Mouse (Mus musculus) heart, postnatal 0 days (tissue): ENCODE data around the gene Scn5a. TPM values are rescaled to one million over a fixed set of nuclear protein-coding genes. Genes with fewer than 3 reads are reported as not detected.

Experiments
- ATAC-seq: fragments of 200-750 bp; cut with Nextera tagmentation; 2 replicates; pipeline ENCODE4 v1.8.0; 2017; ENCODE audit warnings: low read depth, moderate number of reproducible peaks, moderate library complexity; ENCODE audit not compliant: insufficient read depth
- DNase-seq: peaks from one replicate; pipeline ENCODE4 v3.0.0-alpha.2; 2016; ENCODE audit warnings: low spot score
- H3K27ac ChIP-seq: fragments of 300-500 bp; sonication (generic); 2 replicates; pipeline ENCODE4 v1.5.1; 2014; ENCODE audit warnings: low read depth, mild to moderate bottlenecking
- H3K27me3 ChIP-seq: fragments of 300-500 bp; sonication (generic); 2 replicates; pipeline ENCODE4 v1.6.1; 2014; ENCODE audit warnings: low read length, mixed read lengths; ENCODE audit not compliant: control insufficient read depth, insufficient read depth
- H3K36me3 ChIP-seq: fragments of 300-500 bp; sonication (generic); replicated peaks from 2 replicates; pipeline ENCODE4 v1.6.1; 2014; ENCODE audit warnings: low read length, mixed read lengths; ENCODE audit not compliant: control insufficient read depth, insufficient read depth
- H3K4me1 ChIP-seq: fragments of 300-500 bp; sonication (generic); 2 replicates; pipeline ENCODE4 v1.6.1; 2014; ENCODE audit warnings: antibody characterized with exemption; ENCODE audit not compliant: control insufficient read depth, insufficient read depth
- H3K4me2 ChIP-seq: fragments of 300-500 bp; sonication (generic); 2 replicates; pipeline ENCODE4 v1.6.1; 2014; ENCODE audit warnings: low read depth, mild to moderate bottlenecking, low read length, moderate library complexity
- H3K4me3 ChIP-seq: fragments of 300-500 bp; sonication (generic); 2 replicates; pipeline ENCODE4 v1.5.1; 2014; ENCODE audit warnings: low read depth, low read length
- H3K9ac ChIP-seq: fragments of 300-500 bp; sonication (generic); replicated peaks from 2 replicates; pipeline ENCODE4 v1.6.1; 2014; ENCODE audit warnings: low read depth, low read length, mixed read lengths
- H3K9me3 ChIP-seq: fragments of 300-500 bp; sonication (generic); replicated peaks from 2 replicates; pipeline ENCODE4 v1.6.1; 2016; ENCODE audit warnings: low read length; ENCODE audit not compliant: control insufficient read depth
- CTCF ChIP-seq: IDR thresholded peaks from 2 replicates; pipeline ENCODE4 v1.5.1; 2016; ENCODE audit warnings: antibody characterized with exemption, control low read depth, low read depth
- EP300 ChIP-seq: IDR thresholded peaks from 2 replicates; pipeline ENCODE4 v1.6.1; 2016; ENCODE audit warnings: antibody characterized with exemption, low read depth
- WGBS: fragments of 180-500 bp; shearing (Covaris S2); extraction: QIAGEN DNeasy Blood & Tissue Kit; methylation state at CpG from one replicate; pipeline ENCODE4 v1.1.7; 2014; 5-methylcytosine and 5-hydroxymethylcytosine counted together
- polyA plus RNA-seq: library from polyadenylated mRNA; unstranded; fragments of >200 nt; fragmentation: Nextera tagmentation; extraction: Ambion mirVana; gene quantifications from 2 replicates; pipeline ENCODE4 v1.2.1, GENCODE M21; 2015
- total RNA-seq: library from RNA; depleted of rRNA; stranded (reverse); fragments of >200 nt; gene quantifications from 2 replicates; pipeline ENCODE4 v1.2.3, GENCODE M21; 2014; ENCODE audit warnings: low replicate concordance

The Scn5a gene
- total and polyA plus RNA-seq, 2 experiments from 2014 or later = 16.8 to 82.7 TPM

- peak; percentile 77 for DNase-seq
- no peaks in the 10 kb centered on the region for H3K9me3 ChIP-seq
- WGBS = 3% methylated on average over 6 of the region's 6 CpGs
- peak; percentile 22; the same call in 1 of the 2 replicates for ATAC-seq
- TF ChIP-seq CTCF (peak; percentile 98), EP300 (no peak)
- H3K4me1 ChIP-seq = peaks cover 11% of the 10 kb centered on the region
- H3K9ac ChIP-seq = no peak overlapping the region
- no peak overlapping the region for H3K4me2 ChIP-seq
- no peak overlapping the region for H3K27ac ChIP-seq
- peaks cover 44% of the 10 kb centered on the region for H3K27me3 ChIP-seq
- H3K36me3 ChIP-seq = no peaks in the 10 kb centered on the region
- no peak overlapping the region for H3K4me3 ChIP-seq
Measured at GRCm38 (mm10) chr9:119580668-119581067, 1.9 kb upstream of the Scn5a start.

GRCm38 (mm10) chr9:119580187-119580586 lies 1.4 kb upstream of the Scn5a start:
- DNase-seq = no peak
- 87% methylated on average over 17 of the region's 17 CpGs for WGBS
- Histone ChIP-seq H3K27me3 (peaks cover 44% of the 10 kb centered on the region), H3K4me3 (no peak overlapping the region), H3K36me3 (no peaks in the 10 kb centered on the region), H3K4me1 (peaks cover 11% of the 10 kb centered on the region), H3K4me2 (no peak overlapping the region), H3K27ac (no peak overlapping the region), H3K9ac (no peak overlapping the region), H3K9me3 (no peaks in the 10 kb centered on the region)
- TF ChIP-seq CTCF (no peak), EP300 (no peak)
- no peak for ATAC-seq

- DNase-seq (no peak), ATAC-seq (no peak)
- Histone ChIP-seq H3K9me3 (no peaks in the 10 kb centered on the region), H3K4me2 (peak overlapping the region; percentile 83), H3K4me1 (peaks cover 20% of the 10 kb centered on the region), H3K4me3 (peak overlapping the region; percentile 68), H3K36me3 (no peaks in the 10 kb centered on the region), H3K27ac (peak overlapping the region; percentile 66), H3K9ac (peak overlapping the region; percentile 77), H3K27me3 (peaks cover 35% of the 10 kb centered on the region)
- 1% methylated on average over 24 of the region's 24 CpGs for WGBS
- TF ChIP-seq CTCF = no peak
- TF ChIP-seq EP300 = no peak
Measured at GRCm38 (mm10) chr9:119578311-119578635, 543 bp downstream of the Scn5a start.

- H3K4me2 ChIP-seq = peak overlapping the region; percentile 83
- TF ChIP-seq EP300 = no peak
- no peak for TF ChIP-seq CTCF
Measured at GRCm38 (mm10) chr9:119576977-119577376, 1.8 kb downstream of the Scn5a start.

GRCm38 (mm10) chr9:119575732-119576131 lies 3.1 kb downstream of the Scn5a start:
- H3K9ac ChIP-seq = no peak overlapping the region
- no peak for DNase-seq
- no peak overlapping the region for H3K4me3 ChIP-seq
- TF ChIP-seq CTCF (no peak), EP300 (no peak)
- no peak for ATAC-seq
- no peak overlapping the region for H3K27ac ChIP-seq
- peaks cover 38% of the 10 kb centered on the region for H3K4me1 ChIP-seq
- H3K9me3 ChIP-seq = no peaks in the 10 kb centered on the region
- peaks cover 50% of the 10 kb centered on the region for H3K27me3 ChIP-seq
- H3K4me2 ChIP-seq = peak overlapping the region; percentile 32
- 63% methylated on average over 9 of the region's 9 CpGs for WGBS
- H3K36me3 ChIP-seq = no peaks in the 10 kb centered on the region

More at GRCm38 (mm10) chr9:119576977-119577376, 1.8 kb downstream of the Scn5a start:
- no peaks in the 10 kb centered on the region for H3K9me3 ChIP-seq
- no peak overlapping the region for H3K9ac ChIP-seq
- H3K27me3 ChIP-seq = peaks cover 39% of the 10 kb centered on the region
- peaks cover 32% of the 10 kb centered on the region for H3K4me1 ChIP-seq
- H3K36me3 ChIP-seq = no peaks in the 10 kb centered on the region
- ATAC-seq (no peak), DNase-seq (no peak)
- 82% methylated on average over 2 of the region's 2 CpGs for whole genome bisulfite sequencing
- H3K4me3 ChIP-seq = peak overlapping the region; percentile 68
- H3K27ac ChIP-seq = peak overlapping the region; percentile 23; the same call in 1 of the 2 replicates

- DNase-seq (peak; percentile 82), ATAC-seq (peak; percentile 78)
- H3K27ac ChIP-seq = peak overlapping the region; percentile 68
- no peaks in the 10 kb centered on the region for H3K9me3 ChIP-seq
- H3K27me3 ChIP-seq = peaks cover 44% of the 10 kb centered on the region
- 37% methylated on average over 7 of the region's 7 CpGs for WGBS
- no peak overlapping the region for H3K4me3 ChIP-seq
- no peak overlapping the region; the same call in 1 of the 2 replicates for H3K9ac ChIP-seq
- no peaks in the 10 kb centered on the region for H3K36me3 ChIP-seq
- H3K4me2 ChIP-seq = peak overlapping the region; percentile 41
- H3K4me1 ChIP-seq = peaks cover 38% of the 10 kb centered on the region
- TF ChIP-seq CTCF = no peak
- TF ChIP-seq EP300 = no peak
Measured at GRCm38 (mm10) chr9:119574366-119574765, 4.5 kb downstream of the Scn5a start.
